Mouse (Mus musculus) heart, embryonic 15.5 days (tissue): ENCODE measurements around the gene Rere. TPM values are rescaled to one million over a fixed set of nuclear protein-coding genes. Genes with fewer than 3 reads are reported as not detected.

Experiments
- ATAC-seq: fragments of 200-750 bp; cut with Nextera tagmentation; replicated peaks from 2 replicates; pipeline ENCODE4 v1.8.0; 2017; ENCODE audit warnings: low read depth, moderate TSS enrichment; ENCODE audit not compliant: insufficient number of reproducible peaks, insufficient read depth, low FRiP score
- H3K27ac ChIP-seq: fragments of 300-500 bp; sonication (generic); 2 replicates; pipeline ENCODE4 v1.5.1; 2015; ENCODE audit warnings: mild to moderate bottlenecking, inconsistent platforms
- H3K27me3 ChIP-seq: fragments of 300-500 bp; sonication (generic); 2 replicates; pipeline ENCODE4 v1.6.1; 2015; ENCODE audit warnings: inconsistent platforms
- H3K36me3 ChIP-seq: fragments of 300-500 bp; sonication (generic); 2 replicates; pipeline ENCODE4 v1.6.1; 2015; ENCODE audit warnings: mild to moderate bottlenecking, inconsistent platforms
- H3K4me1 ChIP-seq: fragments of 300-500 bp; sonication (generic); replicated peaks from 2 replicates; pipeline ENCODE4 v1.6.1; 2015; ENCODE audit warnings: inconsistent platforms
- H3K4me2 ChIP-seq: fragments of 300-500 bp; sonication (generic); 2 replicates; pipeline ENCODE4 v1.6.1; 2015; ENCODE audit warnings: inconsistent platforms, mild to moderate bottlenecking, moderate library complexity
- H3K4me3 ChIP-seq: fragments of 300-500 bp; sonication (generic); 2 replicates; pipeline ENCODE4 v1.5.1; 2015; ENCODE audit warnings: mild to moderate bottlenecking, inconsistent platforms
- H3K9ac ChIP-seq: fragments of 300-500 bp; sonication (generic); 2 replicates; pipeline ENCODE4 v1.6.1; 2015; ENCODE audit warnings: mild to moderate bottlenecking, inconsistent platforms
- H3K9me3 ChIP-seq: fragments of 300-500 bp; sonication (generic); replicated peaks from 2 replicates; pipeline ENCODE4 v1.6.1; 2016; ENCODE audit warnings: inconsistent platforms
- WGBS: fragments of 180-500 bp; shearing (Covaris S2); methylation state at CpG from one replicate; pipeline ENCODE4 v1.1.7; 2015; ENCODE audit warnings: mixed read lengths; 5-methylcytosine and 5-hydroxymethylcytosine counted together
- polyA plus RNA-seq: library from polyadenylated mRNA; unstranded; fragments of >200 nt; fragmentation: Nextera tagmentation; extraction: Ambion mirVana; gene quantifications from 2 replicates; pipeline ENCODE4 v1.2.1, GENCODE M21; 2015

Gene Rere
- polyA plus RNA-seq, 1 experiment from 2014 or later = 17.6 TPM

GRCm38 (mm10) chr4:150352736-150353135 is 71.3 kb downstream of the Rere start:
- Histone ChIP-seq H3K4me2 (no peak overlapping the region), H3K4me1 (peaks cover 17% of the 10 kb centered on the region), H3K36me3 (no peaks in the 10 kb centered on the region), H3K4me3 (no peak overlapping the region), H3K9ac (no peak overlapping the region), H3K27me3 (no peaks in the 10 kb centered on the region), H3K27ac (no peak overlapping the region), H3K9me3 (no peaks in the 10 kb centered on the region)
- 74% methylated on average over 2 of the region's 2 CpGs for WGBS
- ATAC-seq = no peak

- Histone ChIP-seq H3K27me3 (no peaks in the 10 kb centered on the region), H3K4me3 (no peak overlapping the region), H3K27ac (no peak overlapping the region), H3K9ac (no peak overlapping the region), H3K4me2 (no peak overlapping the region), H3K9me3 (no peaks in the 10 kb centered on the region), H3K4me1 (peaks cover 15% of the 10 kb centered on the region), H3K36me3 (no peaks in the 10 kb centered on the region)
- no peak for ATAC-seq
- WGBS = 91% methylated on average over 7 of the region's 7 CpGs
These were observed 72.0 kb downstream of the Rere start for GRCm38 (mm10) chr4:150353376-150353900.

- Histone ChIP-seq H3K4me3 (no peak overlapping the region), H3K9ac (no peak overlapping the region), H3K27me3 (no peaks in the 10 kb centered on the region), H3K36me3 (no peaks in the 10 kb centered on the region), H3K4me1 (peaks cover 2% of the 10 kb centered on the region; the same call in 1 of the 2 replicates), H3K4me2 (no peak overlapping the region), H3K9me3 (no peaks in the 10 kb centered on the region), H3K27ac (no peak overlapping the region)
- ATAC-seq = no peak
- WGBS = 76% methylated on average over 5 of the region's 5 CpGs
These were observed 74.4 kb downstream of the Rere start for GRCm38 (mm10) chr4:150355801-150356200.

GRCm38 (mm10) chr4:150361986-150362691 is 80.7 kb downstream of the Rere start:
- H3K9ac ChIP-seq = no peak overlapping the region
- peak overlapping the region; percentile 61 for H3K27ac ChIP-seq
- peak overlapping the region; percentile 15 for H3K4me2 ChIP-seq
- H3K4me1 ChIP-seq = peaks cover 35% of the 10 kb centered on the region
- no peak overlapping the region for H3K4me3 ChIP-seq
- no peaks in the 10 kb centered on the region for H3K36me3 ChIP-seq
- no peak for ATAC-seq
- WGBS = 16% methylated on average over 8 of the region's 8 CpGs
- H3K9me3 ChIP-seq = no peaks in the 10 kb centered on the region
- no peaks in the 10 kb centered on the region for H3K27me3 ChIP-seq

- H3K9ac ChIP-seq = no peak overlapping the region
- H3K27me3 ChIP-seq = no peaks in the 10 kb centered on the region
- 35% methylated on average over 5 of the region's 5 CpGs for WGBS
- no peak overlapping the region for H3K27ac ChIP-seq
- H3K4me1 ChIP-seq = peaks cover 35% of the 10 kb centered on the region
- no peaks in the 10 kb centered on the region for H3K9me3 ChIP-seq
- ATAC-seq = no peak
- H3K36me3 ChIP-seq = no peaks in the 10 kb centered on the region
- H3K4me2 ChIP-seq = no peak overlapping the region
- H3K4me3 ChIP-seq = no peak overlapping the region
These were observed 81.4 kb downstream of the Rere start for GRCm38 (mm10) chr4:150362858-150363257.

GRCm38 (mm10) chr4:150364786-150365185 is 83.3 kb downstream of the Rere start:
- no peak overlapping the region for H3K4me2 ChIP-seq
- 74% methylated on average over 2 of the region's 2 CpGs for WGBS
- peaks cover 39% of the 10 kb centered on the region for H3K4me1 ChIP-seq
- ATAC-seq = no peak
- H3K27ac ChIP-seq = no peak overlapping the region
- no peak overlapping the region for H3K4me3 ChIP-seq
- H3K9ac ChIP-seq = no peak overlapping the region
- H3K36me3 ChIP-seq = no peaks in the 10 kb centered on the region
- H3K27me3 ChIP-seq = no peaks in the 10 kb centered on the region
- H3K9me3 ChIP-seq = no peaks in the 10 kb centered on the region

GRCm38 (mm10) chr4:150366510-150367208 is 85.2 kb downstream of the Rere start:
- Histone ChIP-seq H3K36me3 (no peaks in the 10 kb centered on the region), H3K27ac (peak overlapping the region; percentile 80), H3K27me3 (no peaks in the 10 kb centered on the region), H3K4me1 (peaks cover 45% of the 10 kb centered on the region), H3K9me3 (no peaks in the 10 kb centered on the region), H3K4me2 (peak overlapping the region; percentile 22), H3K4me3 (no peak overlapping the region), H3K9ac (no peak overlapping the region)
- ATAC-seq = peak; percentile 81
- WGBS = 30% methylated on average over 6 of the region's 6 CpGs

GRCm38 (mm10) chr4:150371580-150372380 is 90.3 kb downstream of the Rere start:
- Histone ChIP-seq H3K27ac (peak overlapping the region; percentile 85), H3K4me3 (peak overlapping the region; percentile 61), H3K9me3 (no peaks in the 10 kb centered on the region), H3K4me2 (peak overlapping the region; percentile 88), H3K4me1 (peaks cover 56% of the 10 kb centered on the region), H3K27me3 (no peaks in the 10 kb centered on the region), H3K36me3 (no peaks in the 10 kb centered on the region), H3K9ac (peak overlapping the region; percentile 78)
- under 1% methylated on average over 58 of the region's 58 CpGs for WGBS
- peak; percentile 87 for ATAC-seq

GRCm38 (mm10) chr4:150372631-150373041 is 91.2 kb downstream of the Rere start:
- peak overlapping the region; percentile 61 for H3K4me3 ChIP-seq
- H3K27me3 ChIP-seq = no peaks in the 10 kb centered on the region
- H3K36me3 ChIP-seq = no peaks in the 10 kb centered on the region
- H3K9ac ChIP-seq = peak overlapping the region; percentile 25; the same call in 1 of the 2 replicates
- H3K4me1 ChIP-seq = peaks cover 57% of the 10 kb centered on the region
- 13% methylated on average over 3 of the region's 3 CpGs for WGBS
- peak overlapping the region; percentile 85 for H3K27ac ChIP-seq
- H3K4me2 ChIP-seq = peak overlapping the region; percentile 88
- ATAC-seq = no peak
- no peaks in the 10 kb centered on the region for H3K9me3 ChIP-seq

GRCm38 (mm10) chr4:150373111-150374109 is 92.0 kb downstream of the Rere start:
- Histone ChIP-seq H3K4me2 (peak overlapping the region; percentile 88), H3K4me1 (peaks cover 62% of the 10 kb centered on the region), H3K9me3 (no peaks in the 10 kb centered on the region), H3K9ac (peak overlapping the region; percentile 34), H3K27ac (peak overlapping the region; percentile 85), H3K36me3 (no peaks in the 10 kb centered on the region), H3K27me3 (no peaks in the 10 kb centered on the region), H3K4me3 (peak overlapping the region; percentile 61)
- ATAC-seq = 0 out of 2 replicates have a peak, but pooled peaks have one; percentile 31
- WGBS = 6% methylated on average over 15 of the region's 15 CpGs
